Mouse (Mus musculus) lung, adult 2 months (tissue): ENCODE results near the gene Gm20388.

Experiments used
- CTCF ChIP-seq: fragments of 200-500 bp; IDR thresholded peaks from 2 replicates; pipeline ENCODE4 v1.5.1; 2011; ENCODE audit warnings: mild to moderate bottlenecking, low read length, control low read depth; ENCODE audit not compliant: insufficient read depth
- POLR2A ChIP-seq: fragments of 200-500 bp; IDR thresholded peaks from 2 replicates; pipeline ENCODE4 v1.6.1; 2011; ENCODE audit warnings: low read depth, mild to moderate bottlenecking, control low read depth, low read length, borderline replicate concordance; ENCODE audit errors: extremely low read depth

GRCm38 (mm10) chr8:123328552-123328951, 3417.9 kb downstream of the Gm20388 start:
- TF ChIP-seq CTCF (no peak), POLR2A (no peak)
